Mouse (Mus musculus) adrenal gland, postnatal 25 days (tissue): ENCODE data around the gene Txlnb. TPM values are rescaled to one million over a fixed set of nuclear protein-coding genes. Genes with fewer than 3 reads are reported as not detected.
"Not testable (repeated sequence)": the region's sequence is repeated elsewhere in the genome, so short reads cannot be mapped to it uniquely, and the experiment has no call there.

Experiments
- DNase-seq: peaks from one replicate; pipeline ENCODE4 v3.0.0; 2021; ENCODE audit warnings: mixed read lengths
- total RNA-seq: library from RNA; stranded (reverse); gene quantifications from 2 replicates; pipeline ENCODE4 v1.2.3, GENCODE M21; 2021

Txlnb gene
- total RNA-seq, 1 experiment from 2014 or later: 0.73 TPM

DNA sequence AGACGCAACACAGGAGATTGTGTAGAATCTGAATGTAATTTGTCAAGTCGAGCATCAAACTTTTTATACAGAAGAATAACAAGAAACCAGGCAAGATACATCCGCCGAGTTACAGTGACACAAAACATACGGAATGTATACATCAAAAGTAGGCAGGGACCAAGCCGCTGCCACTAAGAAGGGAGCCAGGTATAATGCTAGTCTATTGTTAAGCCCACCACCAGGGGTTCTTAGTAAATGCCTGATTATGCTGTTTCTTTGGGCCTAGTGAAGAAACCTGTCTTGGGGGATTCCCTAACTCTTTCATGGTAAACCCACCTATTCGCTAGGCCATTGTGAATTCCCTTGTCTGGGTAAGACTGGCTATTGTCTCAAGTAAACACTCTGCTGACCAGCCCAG lies 24.4 kb downstream of the Txlnb start:
- DNase-seq: not testable (repeated sequence)

DNA sequence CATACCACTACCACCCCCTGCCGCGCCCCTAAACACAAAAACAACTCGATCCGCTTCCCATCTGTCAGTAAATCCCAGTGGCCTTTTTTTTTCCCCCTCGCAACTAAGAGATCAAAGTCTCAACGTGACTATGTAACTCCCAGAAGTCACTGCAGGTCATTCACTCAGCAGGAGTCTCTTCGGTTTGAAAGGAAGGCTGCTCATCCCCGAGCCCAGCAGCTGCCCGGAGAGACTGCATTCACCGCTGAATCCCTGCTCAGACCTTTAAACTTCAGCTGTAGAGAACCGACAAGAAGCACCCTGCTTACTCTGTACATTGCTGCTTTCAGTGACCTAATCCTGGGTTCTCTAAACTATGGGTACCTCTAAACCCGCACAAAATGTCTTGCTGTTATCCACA lies 31.4 kb downstream of the Txlnb start:
- no peak for DNase-seq

DNA sequence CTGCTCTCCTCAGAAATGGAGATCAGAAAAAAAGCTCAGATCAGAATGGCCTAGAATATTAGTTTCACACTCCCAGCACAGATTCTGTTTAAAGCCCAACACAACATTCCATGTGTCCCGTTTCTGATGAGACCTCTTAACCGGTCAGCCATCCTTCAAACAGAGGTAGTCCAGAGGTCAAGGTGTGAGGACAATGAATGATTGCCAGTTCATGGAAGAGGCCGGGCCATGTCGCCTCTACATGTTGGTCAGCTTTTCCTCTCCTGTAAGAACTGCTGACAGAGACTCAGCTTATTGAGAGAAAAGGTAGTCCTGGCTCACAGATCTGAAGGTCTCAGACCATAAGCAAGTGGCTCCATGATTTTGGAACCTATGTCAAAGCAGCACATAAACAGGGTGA lies 33.2 kb downstream of the Txlnb start:
- no peak for DNase-seq

DNA sequence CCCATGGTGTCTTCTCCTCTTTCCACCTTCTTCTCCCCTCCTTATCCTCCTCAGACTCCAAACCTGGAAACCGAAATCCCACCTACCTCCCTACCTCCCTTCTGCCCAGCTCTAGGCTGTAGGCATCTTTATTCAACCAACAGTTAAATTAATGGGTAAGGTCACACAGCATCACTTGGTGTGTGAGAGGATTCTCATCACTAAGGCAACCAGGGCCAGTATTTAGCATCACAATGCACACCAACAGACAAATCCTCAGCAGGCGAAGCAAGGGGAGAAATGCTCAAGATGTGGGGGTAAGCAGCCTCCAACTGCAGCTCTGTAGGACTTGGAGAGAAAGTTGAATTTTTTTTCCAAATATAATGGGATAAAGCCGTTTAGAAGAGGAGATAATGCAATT lies 35.0 kb downstream of the Txlnb start:
- DNase-seq: no peak

DNA sequence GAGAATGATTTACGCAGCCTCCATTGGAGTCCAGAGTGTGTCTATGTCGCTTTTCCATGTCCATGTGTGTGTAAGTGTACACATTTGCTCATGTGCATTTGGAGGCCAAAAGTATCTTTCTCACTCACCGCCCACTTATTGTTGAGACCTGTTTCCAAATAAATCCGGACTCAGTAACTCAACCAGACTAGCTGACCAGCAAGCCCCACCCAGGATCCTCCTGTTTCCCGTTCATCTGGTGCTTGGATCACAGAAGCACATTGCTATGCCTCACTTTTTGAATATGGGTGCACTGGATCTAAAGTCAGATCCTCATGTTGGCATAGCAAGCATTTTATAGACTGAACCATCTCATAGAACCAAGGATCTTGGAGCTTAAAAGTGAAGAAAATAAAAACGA lies 39.0 kb downstream of the Txlnb start:
- DNase-seq: no peak

DNA sequence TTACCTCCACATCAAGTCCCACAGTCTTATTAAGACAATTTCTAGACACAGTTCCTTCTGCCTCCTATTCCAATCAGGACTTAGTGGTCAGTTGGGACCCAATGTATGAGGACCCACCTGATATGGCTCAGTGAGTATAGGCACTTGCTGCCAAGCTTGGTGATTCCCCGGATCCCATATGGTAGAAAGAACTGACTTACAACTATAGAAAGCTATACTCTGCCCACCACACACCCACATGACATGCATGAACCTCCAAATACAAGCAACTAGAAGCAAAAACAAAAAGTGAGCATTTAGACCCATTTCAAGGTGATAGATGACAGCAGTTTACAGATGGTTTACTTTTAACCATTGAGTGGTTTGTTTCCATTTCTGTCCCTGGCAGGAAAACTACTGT lies 40.2 kb downstream of the Txlnb start:
- DNase-seq: no peak

DNA sequence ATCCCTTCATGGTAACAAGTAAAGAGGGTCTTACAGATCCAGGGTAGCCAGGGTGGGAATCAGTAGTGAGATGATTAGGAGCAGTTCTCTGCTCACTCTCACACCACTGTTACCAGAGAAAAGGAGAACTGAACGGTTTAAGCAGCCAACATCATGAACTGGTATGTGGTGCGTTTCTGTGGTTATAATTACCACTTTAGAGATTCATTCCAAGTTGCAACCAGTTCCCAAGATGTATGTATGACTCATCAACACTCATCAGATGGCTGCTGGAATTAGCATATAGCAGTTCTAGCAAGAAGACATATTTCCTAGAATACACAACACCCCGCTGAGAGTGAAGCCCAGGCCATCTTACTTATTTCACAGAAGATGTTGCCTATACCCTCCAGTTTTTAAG lies 46.0 kb downstream of the Txlnb start:
- DNase-seq: no peak

DNA sequence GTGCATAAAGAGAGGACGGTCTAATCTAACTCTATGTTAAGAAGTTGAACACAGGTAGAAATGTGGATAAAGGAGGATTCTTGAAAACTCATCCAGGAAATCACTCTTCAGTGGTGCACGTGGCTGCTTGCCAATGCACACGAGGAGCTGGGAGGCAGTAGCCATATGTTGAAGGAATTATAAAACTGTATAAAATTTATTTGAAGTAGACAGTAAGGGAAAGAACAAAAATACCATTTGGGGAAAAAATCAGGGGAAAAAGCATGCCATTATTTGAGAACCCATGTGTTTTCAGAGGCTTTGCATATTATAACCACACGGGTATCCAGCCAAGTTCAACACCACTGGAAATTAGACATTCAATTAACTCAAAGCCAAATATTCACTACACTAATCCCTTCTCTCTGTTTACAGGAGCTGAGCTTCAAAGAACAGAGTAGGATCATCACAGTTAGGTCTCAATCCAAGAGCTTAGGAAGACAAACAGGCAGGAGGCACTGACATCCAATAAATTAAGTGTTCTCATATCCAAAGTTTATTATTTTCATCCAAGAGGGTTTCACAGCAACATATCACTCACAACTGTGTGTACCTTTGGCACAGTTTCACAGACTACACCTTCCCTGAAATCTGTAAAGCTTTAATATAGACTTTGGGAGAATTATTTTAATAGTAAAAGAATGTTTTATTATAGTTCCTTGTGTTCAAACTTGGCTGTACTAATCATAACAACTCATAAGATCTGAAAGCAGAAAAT lies 48.9 kb downstream of the Txlnb start:
- DNase-seq: no peak

DNA sequence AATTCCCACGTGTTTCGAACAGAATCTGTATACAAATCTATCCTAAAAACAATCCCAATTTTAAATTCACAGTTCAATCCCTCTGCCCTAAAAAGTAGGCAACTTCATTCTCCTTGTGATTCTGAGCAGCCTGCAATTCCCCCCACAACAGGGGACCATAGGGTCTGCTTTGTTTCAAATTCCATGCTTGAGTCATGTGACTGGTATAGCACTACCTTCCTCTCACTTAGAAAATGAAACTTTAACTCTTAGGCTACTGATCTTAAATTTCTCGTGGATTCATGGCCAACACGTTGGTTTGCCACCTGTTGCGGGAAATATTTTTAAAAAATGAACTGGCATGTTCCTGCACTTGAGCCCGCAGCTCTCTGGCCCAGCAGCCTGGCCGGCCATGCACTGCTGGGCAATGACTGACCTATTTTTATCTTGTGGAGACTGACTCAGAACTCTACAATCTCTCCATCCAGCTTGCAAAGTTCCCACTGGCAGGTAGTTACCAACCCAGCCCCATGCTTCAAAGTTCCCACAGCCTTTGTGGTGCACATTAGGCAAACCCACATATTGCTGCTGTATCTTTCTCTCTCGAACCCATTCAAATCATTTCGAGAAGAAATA lies 61.7 kb downstream of the Txlnb start:
- DNase-seq: no peak

DNA sequence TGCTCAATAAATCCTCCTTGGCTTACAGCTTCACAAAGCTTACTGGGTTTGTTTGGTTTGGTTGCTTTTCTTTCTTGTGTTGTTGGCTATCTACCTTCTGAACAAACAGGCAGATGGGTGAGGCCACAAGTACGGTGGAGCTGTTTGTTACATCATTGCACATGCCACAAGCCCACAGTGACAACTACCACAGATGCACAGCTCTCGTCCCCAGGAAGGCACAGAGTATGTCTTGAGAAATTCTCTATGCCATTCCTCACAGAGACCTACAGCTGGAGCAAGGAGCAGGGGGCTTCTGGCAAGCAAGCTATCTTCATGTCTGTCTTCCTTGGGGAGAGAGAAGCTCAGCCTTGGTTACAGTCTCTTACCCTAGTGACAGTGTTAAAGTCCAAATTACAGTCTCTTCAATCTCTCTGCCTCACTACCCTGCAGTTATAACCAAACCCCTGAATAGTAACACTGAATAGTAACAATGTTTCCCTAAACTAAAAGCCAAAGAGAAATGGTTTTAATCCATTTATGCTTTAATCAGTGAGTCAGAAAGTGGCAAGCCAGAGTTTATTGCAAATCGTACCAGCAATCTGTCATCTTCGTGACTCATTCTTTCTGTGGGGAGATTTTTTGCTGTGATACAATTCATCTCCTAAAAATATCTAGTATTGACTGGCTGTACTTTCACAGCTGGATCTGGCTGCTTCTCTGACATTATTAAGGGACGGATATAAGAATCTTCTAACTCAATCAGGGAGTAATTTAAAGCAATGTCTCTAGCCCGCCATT lies 64.9 kb downstream of the Txlnb start:
- DNase-seq: no peak

DNA sequence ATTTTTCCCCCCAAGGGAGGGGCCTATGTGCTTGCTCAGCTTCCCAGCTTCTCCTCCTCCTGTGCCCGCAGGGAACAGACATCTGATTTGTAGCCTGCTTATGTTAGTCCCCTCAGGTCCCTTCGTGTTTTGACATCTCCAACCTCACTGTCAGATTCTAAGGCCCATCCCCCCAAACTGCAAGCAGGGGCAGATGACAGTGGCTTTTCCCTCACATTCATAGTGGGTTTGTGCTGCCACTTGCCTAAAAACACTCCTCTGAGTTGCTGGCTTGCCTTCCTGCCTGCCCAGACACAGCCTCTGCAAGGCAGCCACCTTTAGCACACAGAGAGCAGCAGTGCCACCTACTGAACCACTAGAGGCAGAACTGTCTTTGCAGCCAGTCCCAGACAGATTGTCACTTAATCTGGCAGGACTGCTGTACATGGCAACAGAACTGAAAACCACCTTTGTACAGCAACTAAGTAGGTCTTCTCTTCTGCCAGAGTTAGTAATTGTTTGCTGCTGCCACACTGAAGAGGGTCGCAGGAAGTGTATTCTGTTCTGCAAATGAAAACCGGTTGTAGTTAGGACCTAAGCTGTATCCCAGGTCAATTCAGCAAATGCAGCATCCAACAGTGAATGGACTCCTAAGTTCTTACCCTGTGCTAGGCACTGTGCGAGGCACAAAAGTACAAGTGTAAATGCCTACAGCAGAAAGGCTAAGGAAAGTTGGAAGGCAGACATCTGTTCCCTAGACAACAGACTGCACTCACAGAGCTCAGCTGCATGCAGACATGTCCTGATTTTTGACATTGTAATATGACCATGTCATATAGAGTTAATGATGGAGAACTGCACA lies 74.0 kb downstream of the Txlnb start:
- peak; percentile 50 for DNase-seq

DNA sequence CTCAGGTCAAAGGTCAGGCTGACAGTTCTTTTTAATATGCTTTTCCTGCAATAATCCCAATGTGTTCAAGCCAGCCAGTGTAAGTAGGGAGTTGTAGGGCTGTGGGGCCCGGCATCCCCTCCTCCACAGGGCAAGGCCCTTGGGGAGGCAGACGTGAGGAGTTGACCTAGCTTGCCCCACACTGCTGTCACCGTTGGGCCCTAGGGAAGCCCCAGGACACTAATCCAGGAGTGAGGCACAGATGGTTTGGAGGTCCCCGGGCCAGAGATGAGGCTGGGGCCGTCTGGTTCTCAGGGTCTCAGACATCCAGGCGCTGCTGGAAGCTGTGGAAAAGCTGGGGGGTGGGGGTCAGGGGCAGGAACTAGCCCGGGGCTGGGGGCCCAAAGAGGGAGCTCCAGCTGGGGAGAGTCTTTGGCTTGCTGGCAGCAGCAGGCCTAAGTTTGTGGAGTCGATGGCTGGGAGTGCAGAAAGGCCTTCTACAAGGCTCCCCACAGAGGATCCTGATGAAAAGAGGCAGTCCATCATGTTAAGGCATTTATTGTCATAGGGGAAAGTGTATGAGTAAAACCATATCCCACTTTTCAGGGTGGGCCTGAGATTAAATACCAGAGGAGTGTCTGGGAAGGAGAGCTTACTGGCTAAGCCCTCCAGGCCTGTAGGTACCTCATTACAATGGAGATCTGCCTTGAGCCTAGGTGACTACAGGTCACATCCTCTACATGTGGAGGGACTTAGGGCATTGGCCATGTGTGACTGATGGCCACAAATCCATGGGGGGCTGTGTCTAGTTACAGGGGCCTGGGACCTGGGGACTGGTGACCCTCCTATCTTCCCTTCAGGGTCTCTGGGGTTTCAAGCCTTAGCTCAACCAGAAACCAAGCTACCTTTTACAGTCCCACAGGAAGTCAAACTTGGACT lies 82.2 kb downstream of the Txlnb start:
- no peak for DNase-seq

DNA sequence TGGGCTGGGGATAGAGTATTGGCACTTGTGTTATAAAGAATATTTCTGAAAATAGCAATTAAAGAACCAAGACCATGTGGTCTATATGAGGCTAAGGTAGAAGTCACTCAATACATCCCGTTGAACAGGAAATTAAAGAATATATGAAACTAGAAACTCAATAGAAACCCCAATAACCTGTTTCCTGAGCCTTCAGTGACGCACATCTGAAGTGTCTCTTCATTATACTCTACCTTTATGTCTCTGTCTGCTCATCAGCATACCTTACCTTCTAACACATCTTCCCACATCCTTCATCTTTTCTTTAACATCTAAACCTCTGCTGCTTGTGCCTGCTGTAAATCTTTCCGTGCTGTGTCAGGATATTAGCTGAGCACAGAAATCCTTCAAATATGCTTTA lies 84.0 kb downstream of the Txlnb start:
- no peak for DNase-seq

DNA sequence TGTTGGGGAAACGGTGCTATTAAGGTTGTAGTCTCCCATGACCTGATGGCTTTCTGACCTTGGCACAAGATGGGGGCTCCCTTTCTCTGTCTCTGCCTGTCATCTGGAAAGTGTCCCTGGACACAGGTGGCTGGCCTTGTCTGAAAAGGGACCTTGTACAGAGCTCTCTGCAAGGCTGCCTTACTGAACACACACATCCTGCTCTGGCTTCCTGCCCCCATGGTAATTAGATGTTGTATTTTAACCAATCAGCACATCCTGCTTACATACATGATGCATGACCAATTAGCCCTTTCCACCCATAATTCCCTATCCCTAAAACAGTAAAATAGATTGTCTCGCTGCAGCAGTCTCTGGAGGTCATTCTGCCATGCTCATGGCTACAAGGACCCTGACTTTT lies 84.7 kb downstream of the Txlnb start:
- DNase-seq: no peak

Other genes with a start within 250 kb of the Txlnb start
- 91.8 and 107 TPM in 2 replicates for gene Cited2, start 73.0 kb upstream of the Txlnb start, total RNA-seq
- gene Heca, start 151.8 kb downstream of the Txlnb start, total RNA-seq: 44.3 and 44.5 TPM in 2 replicates
- 25.7 and 31.1 TPM in 2 replicates for gene Abracl, start 227.1 kb downstream of the Txlnb start, total RNA-seq